29 mouse cellular contexts compared by ENCODE assay signal in the genomic region with DNA sequence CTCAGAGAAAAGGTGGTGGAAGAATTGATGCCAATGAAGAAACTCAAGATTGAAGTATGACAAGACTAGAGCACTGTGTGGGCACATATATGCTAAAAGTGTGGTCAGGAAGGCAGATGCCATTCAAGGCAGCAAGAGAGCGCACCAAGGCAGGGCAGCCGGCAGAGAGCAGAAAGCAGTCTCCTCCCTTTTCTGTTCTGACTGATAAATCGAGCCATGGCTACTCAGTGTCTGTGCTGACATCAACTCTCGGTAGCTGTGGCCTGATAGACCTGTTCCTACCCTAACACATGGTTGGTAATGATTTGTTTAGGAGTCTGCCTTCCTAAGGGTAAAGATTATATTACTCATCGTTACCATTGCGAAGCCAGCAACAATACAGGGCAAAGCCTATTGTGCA. TPM values are rescaled to one million over a fixed set of nuclear protein-coding genes. Genes with fewer than 3 reads are reported as not detected.
DNase-seq lines count a peak whose midpoint lies in the region; ATAC-seq and TF ChIP-seq lines count a peak whose summit lies in the region.
"Had no signal": no experiment of that assay in that cellular context is flagged by ENCODE, and none has a peak within 500 bp of the region (broad histone marks: within the 10 kb centered on the region; RNA-seq: fewer than 3 reads in every experiment).

No protein-coding gene starts in this region.

- H3K27me3 ChIP-seq in MEL (ENCODE audit: control insufficient read depth in 1 of 2, insufficient read depth in 2 of 2, low read length in 2 of 2): no peaks in the 10 kb centered on the region; a peak in 2 of 4 replicates
- H3K27me3 ChIP-seq in liver, embryonic 12.5 days (replicated peaks): 0 out of 2 replicates have a peak, but pooled peaks cover 3% of the 10 kb centered on the region
- H3K27me3 ChIP-seq: forebrain, embryonic 15.5 days; hindbrain, embryonic 15.5 days; limb, embryonic 13.5 days; neural tube, embryonic 12.5 days had no signal

- peak; percentile 87 for ATAC-seq in erythroblast, adult 5-6 weeks (replicated peaks; ENCODE audit: low FRiP score, poor library complexity, severe bottlenecking)
- peak; percentile 95 for ATAC-seq in liver, embryonic 12.5 days
- ATAC-seq in megakaryocyte progenitor cell, adult 5-6 weeks (replicated peaks; ENCODE audit: poor library complexity): peak; percentile 93
- ATAC-seq: CD4-positive, CD25-positive, alpha-beta regulatory T cell, adult 4 months; forebrain, embryonic 15.5 days had no signal

- no peak overlapping the region for H3K27ac ChIP-seq in MEL (ENCODE audit: control insufficient read depth, low read depth, low read length)
- H3K27ac ChIP-seq in liver, embryonic 12.5 days: no peak overlapping the region
- H3K27ac ChIP-seq: forebrain, embryonic 15.5 days; hindbrain, embryonic 15.5 days; limb, embryonic 13.5 days; neural tube, embryonic 12.5 days had no signal

- H3K36me3 ChIP-seq in MEL (ENCODE audit: control insufficient read depth in 1 of 2, insufficient read depth in 2 of 2, low read length in 2 of 2): peaks cover 0 to 18% of the 10 kb centered on the region in 2 experiments; a peak in 2 of 4 replicates
- no peaks in the 10 kb centered on the region for H3K36me3 ChIP-seq in liver, embryonic 12.5 days
- H3K36me3 ChIP-seq: forebrain, embryonic 15.5 days; hindbrain, embryonic 15.5 days; limb, embryonic 13.5 days; neural tube, embryonic 12.5 days had no signal

- TF ChIP-seq EP300 in MEL (IDR thresholded peaks at IDR 0.05; ENCODE audit: low read depth in 1 of 2, low read length in 2 of 2): peak in 1 of 2 experiments; percentile 53; a peak in 2 of 4 replicates

- H3K4me2 ChIP-seq in liver, embryonic 12.5 days: peak overlapping the region; percentile 17; the same call in 1 of the 2 replicates
- H3K4me2 ChIP-seq: forebrain, embryonic 15.5 days; hindbrain, embryonic 15.5 days; limb, embryonic 13.5 days; lung, embryonic 14.5 days; neural tube, embryonic 12.5 days had no signal

- H3K9me3 ChIP-seq in MEL (replicated peaks; ENCODE audit: insufficient read depth, low read length): no peaks in the 10 kb centered on the region
- no peaks in the 10 kb centered on the region for H3K9me3 ChIP-seq in liver, embryonic 12.5 days (replicated peaks)
- H3K9me3 ChIP-seq: forebrain, embryonic 15.5 days; hindbrain, embryonic 15.5 days; limb, embryonic 13.5 days; megakaryocyte, embryonic 14.5 days; neural tube, embryonic 12.5 days had no signal

- no peak overlapping the region for H3K9ac ChIP-seq in MEL (ENCODE audit: control insufficient read depth, low read depth, low read length, poor library complexity, severe bottlenecking)
- no peak overlapping the region; the same call in 1 of the 2 replicates for H3K9ac ChIP-seq in liver, embryonic 12.5 days
- H3K9ac ChIP-seq: forebrain, embryonic 15.5 days; hindbrain, embryonic 15.5 days; limb, embryonic 13.5 days; lung, embryonic 14.5 days; neural tube, embryonic 12.5 days had no signal

- H3K4me1 ChIP-seq in MEL (ENCODE audit: control insufficient read depth in 1 of 2, insufficient read depth in 2 of 2, low read length in 2 of 2): peaks cover 20 to 33% of the 10 kb centered on the region in 2 experiments
- peaks cover 26% of the 10 kb centered on the region for H3K4me1 ChIP-seq in liver, embryonic 12.5 days
- H3K4me1 ChIP-seq: forebrain, embryonic 15.5 days; hindbrain, embryonic 15.5 days; limb, embryonic 13.5 days; neural tube, embryonic 12.5 days had no signal

- TF ChIP-seq RAD21 in MEL (IDR thresholded peaks at IDR 0.05; ENCODE audit: low read depth, low read length): no peak

- no peak for TF ChIP-seq POLR2A in MEL (IDR thresholded peaks at IDR 0.05; ENCODE audit: control insufficient read depth in 1 of 2, insufficient read depth in 1 of 2, low read depth in 1 of 2, low read length in 2 of 2, poor library complexity in 1 of 2)

- no peaks in the 10 kb centered on the region for H3K79me2 ChIP-seq in MEL (ENCODE audit: control insufficient read depth, insufficient read depth, low read length, poor library complexity)

- 50% methylated on average over 6 of the region's 6 CpGs for WGBS in liver, embryonic 12.5 days (ENCODE audit: insufficient replicate concordance)

- TF ChIP-seq CTCF in MEL (IDR thresholded peaks at IDR 0.05 in 2 of 3, conservative IDR thresholded peaks at IDR 0.05 in 1 of 3; ENCODE audit: control insufficient read depth in 1 of 3, insufficient read depth in 1 of 3, low read depth in 2 of 3, low read length in 3 of 3, poor library complexity in 1 of 3, severe bottlenecking in 1 of 3): no peak

- no peak overlapping the region for H3K4me3 ChIP-seq in MEL (ENCODE audit: control insufficient read depth in 1 of 2, insufficient read depth in 1 of 2, low read depth in 2 of 2, low read length in 2 of 2)
- H3K4me3 ChIP-seq in liver, embryonic 12.5 days: no peak overlapping the region
- H3K4me3 ChIP-seq: forebrain, embryonic 15.5 days; hindbrain, embryonic 15.5 days; limb, embryonic 13.5 days; megakaryocyte, embryonic 14.5 days; neural tube, embryonic 12.5 days had no signal

- DNase-seq in MEL (ENCODE audit: low read depth, low spot score): peak; percentile 53
- DNase-seq in kidney, adult 8-10 months: no peak
- no peak for DNase-seq in gastrocnemius, postnatal 25 days
- no peak for DNase-seq in right cerebral cortex, adult 18-20 months
- DNase-seq in urinary bladder, postnatal 10 days (ENCODE audit: low spot score): no peak
- DNase-seq: adrenal gland, postnatal 25 days; cerebellum, adult 11 months; cerebellum, adult 9-11 months; gastrocnemius, postnatal 14 days; heart, adult 18-20 months; kidney, adult 2 months; kidney, postnatal 36 days; lung, embryonic 14.5 days; midbrain, embryonic 14.5 days; retina, postnatal 1 day; thymus, postnatal 25 days had no signal

TF ChIP-seq in MEL, 35 proteins besides CTCF, POLR2A, EP300 and RAD21:
- TF ChIP-seq POLR2AphosphoS5 (IDR thresholded peaks at IDR 0.05; ENCODE audit: borderline replicate concordance, low read depth, low read length): no peak
- TF ChIP-seq MAFK (IDR thresholded peaks at IDR 0.05; ENCODE audit: borderline replicate concordance, low read depth, low read length): no peak
- no peak for TF ChIP-seq RCOR1 (IDR thresholded peaks at IDR 0.05; ENCODE audit: low read depth, low read length)
- TF ChIP-seq TAL1 (IDR thresholded peaks at IDR 0.05; ENCODE audit: low read length): peak; percentile 23; the same call in 1 of the 2 replicates
- TF ChIP-seq POLR2AphosphoS2 (IDR thresholded peaks at IDR 0.05; ENCODE audit: low read length): no peak
- no peak for TF ChIP-seq TBP (IDR thresholded peaks at IDR 0.05; ENCODE audit: low read depth, low read length)
- TF ChIP-seq CHD2 (IDR thresholded peaks at IDR 0.05; ENCODE audit: low read length): no peak

RNA-seq across cellular contexts. Expression of gene Epb42, which starts 19.0 kb away (rescaled TPM):
- 0.69 and 2.9 TPM in 2 replicates for total RNA-seq in MEL (2012; rRNA removed)
- polyA plus RNA-seq in MEL (2012; ENCODE audit: insufficient read depth in 1 of 2, insufficient read length in 2 of 2, low read depth in 1 of 2, low replicate concordance in 2 of 2, missing spikeins in 1 of 2): 1 to 10 TPM in 1 of 2 experiments, not detected in 1; 2.3 TPM
- total RNA-seq in erythroblast, adult 5-6 weeks (2015; ENCODE audit: low replicate concordance): 1,106 and 1,220 TPM in 2 replicates
- total RNA-seq in erythroblast, adult 5-6 weeks (2017; ENCODE audit: low replicate concordance): 1,374 and 1,456 TPM in 2 replicates
- 171 and 179 TPM in 2 replicates for polyA plus RNA-seq in liver, embryonic 12.5 days (2016; fragmentation: Nextera tagmentation; extraction: Ambion mirVana)
- 1.7 and 2.4 TPM in 2 replicates for total RNA-seq in megakaryocyte progenitor cell, adult 5-6 weeks (2015)
- 1.4 and 4.2 TPM in 2 replicates for total RNA-seq in megakaryocyte progenitor cell, adult 5-6 weeks (2017)
- total RNA-seq in gastrocnemius, postnatal 25 days (2021): under 1 TPM in 1 of 2 experiments, not detected in 1; 0.16 TPM
- total RNA-seq: adrenal gland, postnatal 25 days; gastrocnemius, postnatal 14 days had no signal

RNA-seq across cellular contexts. Expression of gene Tgm5, which starts 29.7 kb away (rescaled TPM):
- not detected in 2 replicates for total RNA-seq in MEL (2012; rRNA removed)
- polyA plus RNA-seq in MEL (2012; ENCODE audit: insufficient read depth in 1 of 2, insufficient read length in 2 of 2, low read depth in 1 of 2, low replicate concordance in 2 of 2, missing spikeins in 1 of 2): not detected
- total RNA-seq in erythroblast, adult 5-6 weeks (2015; ENCODE audit: low replicate concordance): not detected in 2 replicates
- not detected in 2 replicates for total RNA-seq in erythroblast, adult 5-6 weeks (2017; ENCODE audit: low replicate concordance)
- polyA plus RNA-seq in liver, embryonic 12.5 days (2016; fragmentation: Nextera tagmentation; extraction: Ambion mirVana): 0.05 and 0.07 TPM in 2 replicates
- not detected in 2 replicates for total RNA-seq in megakaryocyte progenitor cell, adult 5-6 weeks (2015)
- not detected in 2 replicates for total RNA-seq in megakaryocyte progenitor cell, adult 5-6 weeks (2017)
- total RNA-seq in gastrocnemius, postnatal 25 days (2021): not detected
- total RNA-seq: adrenal gland, postnatal 25 days; gastrocnemius, postnatal 14 days; heart, adult 18-20 months; heart, postnatal 25 days; left cerebral cortex, postnatal 14 days had no signal
- polyA plus RNA-seq: CD4-positive, CD25-positive, alpha-beta regulatory T cell, adult 4 months; embryonic facial prominence, embryonic 11.5 days; forebrain, embryonic 15.5 days; heart, embryonic 14.5 days; hindbrain, embryonic 15.5 days; limb, embryonic 13.5 days; lung, embryonic 14.5 days; midbrain, embryonic 14.5 days had no signal

RNA-seq across cellular contexts. Expression of gene Ccndbp1, which starts 47.7 kb away (rescaled TPM):
- 24.6 and 25.7 TPM in 2 replicates for total RNA-seq in MEL (2012; rRNA removed)
- 100 to 1,000 TPM in 1 of 2 experiments, 10 to 100 TPM in 1; 26.1 to 250 TPM for polyA plus RNA-seq in MEL (2012; ENCODE audit: insufficient read depth in 1 of 2, insufficient read length in 2 of 2, low read depth in 1 of 2, low replicate concordance in 2 of 2, missing spikeins in 1 of 2)
- 367 and 375 TPM in 2 replicates for total RNA-seq in erythroblast, adult 5-6 weeks (2015; ENCODE audit: low replicate concordance)
- total RNA-seq in erythroblast, adult 5-6 weeks (2017; ENCODE audit: low replicate concordance): 422 and 452 TPM in 2 replicates
- polyA plus RNA-seq in liver, embryonic 12.5 days (2016; fragmentation: Nextera tagmentation; extraction: Ambion mirVana): 40.7 and 43.4 TPM in 2 replicates
- 44.2 and 50.1 TPM in 2 replicates for total RNA-seq in megakaryocyte progenitor cell, adult 5-6 weeks (2015)
- total RNA-seq in megakaryocyte progenitor cell, adult 5-6 weeks (2017): 33.5 and 38.1 TPM in 2 replicates
- total RNA-seq in gastrocnemius, postnatal 25 days (2021): 10 to 100 TPM; 12.5 to 16.6 TPM

RNA-seq across cellular contexts. Expression of gene Tgm7, which starts 53.7 kb away (rescaled TPM):
- total RNA-seq in MEL (2012; rRNA removed): not detected in 2 replicates
- polyA plus RNA-seq in MEL (2012; ENCODE audit: insufficient read depth in 1 of 2, insufficient read length in 2 of 2, low read depth in 1 of 2, low replicate concordance in 2 of 2, missing spikeins in 1 of 2): not detected
- total RNA-seq in erythroblast, adult 5-6 weeks (2015; ENCODE audit: low replicate concordance): not detected in 2 replicates
- total RNA-seq in erythroblast, adult 5-6 weeks (2017; ENCODE audit: low replicate concordance): not detected in 2 replicates
- not detected in 2 replicates for polyA plus RNA-seq in liver, embryonic 12.5 days (2016; fragmentation: Nextera tagmentation; extraction: Ambion mirVana)
- not detected in 2 replicates for total RNA-seq in megakaryocyte progenitor cell, adult 5-6 weeks (2015)
- total RNA-seq in megakaryocyte progenitor cell, adult 5-6 weeks (2017): not detected in 2 replicates
- total RNA-seq in gastrocnemius, postnatal 25 days (2021): not detected
- total RNA-seq: adrenal gland, postnatal 25 days; gastrocnemius, postnatal 14 days; heart, adult 18-20 months; heart, postnatal 25 days had no signal
- polyA plus RNA-seq: embryonic facial prominence, embryonic 11.5 days; forebrain, embryonic 15.5 days; heart, embryonic 14.5 days; hindbrain, embryonic 15.5 days; limb, embryonic 13.5 days; lung, embryonic 14.5 days; midbrain, embryonic 14.5 days; neural tube, embryonic 12.5 days had no signal

Comparison
In these comparisons a context has a peak if more than half of its experiments do, and no peak if none do; other contexts are left out.
1. RNA of gene Epb42, which starts 19.0 kb away (total RNA-seq): 1,106 to 1,456 TPM in erythroblast, adult 5-6 weeks; 0.69 to 2.9 TPM in MEL, 1.4 to 4.2 TPM in megakaryocyte progenitor cell, adult 5-6 weeks and 0.16 TPM in gastrocnemius, postnatal 25 days; every median in the first group is over 100 times any median in the second.
2. RNA of gene Ccndbp1, which starts 47.7 kb away (total RNA-seq): 367 to 452 TPM in erythroblast, adult 5-6 weeks; 33.5 to 50.1 TPM in megakaryocyte progenitor cell, adult 5-6 weeks, 24.6 to 25.7 TPM in MEL and 12.5 to 16.6 TPM in gastrocnemius, postnatal 25 days; every median in the first group is over 4 times any median in the second.
3. Peak in every context shown above with its lines, with median percentiles within 50 percentile points of each other: ATAC-seq.